Mouse (Mus musculus) MEL (cell line): ENCODE data around the gene Dhrs7. TPM values are rescaled to one million over a fixed set of nuclear protein-coding genes. Genes with fewer than 3 reads are reported as not detected.
A peak's percentile ranks its signal among the peaks of the same experiment; 100 is the strongest.

Experiments used
- DNase-seq: peaks from one replicate; pipeline ENCODE4 v3.0.0; 2011; ENCODE audit warnings: low read depth, low spot score
- H3K27ac ChIP-seq: 2 replicates; pipeline ENCODE4 v1.5.1; 2012; ENCODE audit warnings: low read depth, mild to moderate bottlenecking, control low read depth, low read length, moderate library complexity; ENCODE audit not compliant: control insufficient read depth
- H3K27me3 ChIP-seq, 2 experiments: fragments of 150-350 bp in 1 of 2; sonication (generic) in 1 of 2; 2 replicates each; pipeline ENCODE4 v1.6.1; 2012; ENCODE audit warnings: low read length in 2 of 2, mild to moderate bottlenecking in 2 of 2, improper control_type of control experiment in 1 of 2, moderate library complexity in 1 of 2; ENCODE audit not compliant: insufficient read depth in 2 of 2, control insufficient read depth in 1 of 2
- H3K36me3 ChIP-seq, 2 experiments: 2 replicates each; pipeline ENCODE4 v1.6.1; 2012 to 2014; ENCODE audit warnings: low read length in 2 of 2, improper control_type of control experiment in 1 of 2, inconsistent platforms in 1 of 2, mild to moderate bottlenecking in 1 of 2; ENCODE audit not compliant: insufficient read depth in 2 of 2, control insufficient read depth in 1 of 2
- H3K4me1 ChIP-seq, 2 experiments: fragments of 150-350 bp in 1 of 2; sonication (generic) in 1 of 2; 2 replicates each; pipeline ENCODE4 v1.6.1; 2012; ENCODE audit warnings: low read length in 2 of 2, improper control_type of control experiment in 1 of 2, mild to moderate bottlenecking in 1 of 2; ENCODE audit not compliant: insufficient read depth in 2 of 2, control insufficient read depth in 1 of 2
- H3K4me3 ChIP-seq, 2 experiments: fragments of 150-350 bp in 1 of 2; sonication (generic) in 1 of 2; 2 replicates each; pipeline ENCODE4 v1.5.1; 2012; ENCODE audit warnings: low read depth in 2 of 2, low read length in 2 of 2, mild to moderate bottlenecking in 2 of 2, moderate library complexity in 2 of 2, control low read depth in 1 of 2, improper control_type of control experiment in 1 of 2; ENCODE audit not compliant: control insufficient read depth in 1 of 2, insufficient read depth in 1 of 2
- H3K79me2 ChIP-seq: 2 replicates; pipeline ENCODE4 v1.6.1; 2012; ENCODE audit warnings: mild to moderate bottlenecking, low read length, moderate library complexity; ENCODE audit not compliant: control insufficient read depth, poor library complexity, insufficient read depth
- H3K9ac ChIP-seq: 2 replicates; pipeline ENCODE4 v1.6.1; 2012; ENCODE audit warnings: low read depth, mild to moderate bottlenecking, control low read depth, low read length, moderate library complexity; ENCODE audit not compliant: control insufficient read depth, poor library complexity, severe bottlenecking
- H3K9me3 ChIP-seq: fragments of 150-350 bp; sonication (generic); replicated peaks from 2 replicates; pipeline ENCODE4 v1.6.1; 2012; ENCODE audit warnings: mild to moderate bottlenecking, low read length, improper control_type of control experiment, moderate library complexity; ENCODE audit not compliant: insufficient read depth
- BHLHE40 ChIP-seq: IDR thresholded peaks from 2 replicates; pipeline ENCODE4 v1.6.1; 2012; ENCODE audit warnings: low read depth, mild to moderate bottlenecking, inconsistent platforms, low read length, improper control_type of control experiment, borderline replicate concordance
- CHD2 ChIP-seq: IDR thresholded peaks from 2 replicates; pipeline ENCODE4 v1.6.1; 2011; ENCODE audit warnings: low read length, improper control_type of control experiment
- CTCF ChIP-seq, 3 experiments: IDR thresholded peaks in 2 of 3; conservative IDR thresholded peaks in 1 of 3; 2 replicates each; pipeline ENCODE4 v1.5.1; 2011 to 2012; ENCODE audit warnings: low read length in 3 of 3, low read depth in 2 of 3, mild to moderate bottlenecking in 2 of 3, improper control_type of control experiment in 1 of 3, inconsistent platforms in 1 of 3, mixed read lengths in 1 of 3, moderate library complexity in 1 of 3; ENCODE audit not compliant: control insufficient read depth in 1 of 3, insufficient read depth in 1 of 3, poor library complexity in 1 of 3, severe bottlenecking in 1 of 3
- E2F4 ChIP-seq: IDR thresholded peaks from 2 replicates; pipeline ENCODE4 v1.6.1; 2011; ENCODE audit warnings: low read depth, low read length, improper control_type of control experiment, borderline replicate concordance
- ELF1 ChIP-seq: IDR thresholded peaks from 2 replicates; pipeline ENCODE4 v1.6.1; 2014; ENCODE audit warnings: low read depth, mild to moderate bottlenecking, inconsistent platforms, low read length, improper control_type of control experiment, moderate library complexity
- EP300 ChIP-seq, 2 experiments: IDR thresholded peaks; 2 replicates each; pipeline ENCODE4 v1.6.1; 2011; ENCODE audit warnings: improper control_type of control experiment in 2 of 2, low read length in 2 of 2, low read depth in 1 of 2, mild to moderate bottlenecking in 1 of 2
- GABPA ChIP-seq: IDR thresholded peaks from 2 replicates; pipeline ENCODE4 v1.6.1; 2012; ENCODE audit warnings: low read depth, mild to moderate bottlenecking, inconsistent platforms, low read length, improper control_type of control experiment, moderate library complexity
- GATA1 ChIP-seq: IDR thresholded peaks from 2 replicates; pipeline ENCODE4 v1.6.1; 2011; ENCODE audit warnings: low read depth, low read length, improper control_type of control experiment
- JUND ChIP-seq: IDR thresholded peaks from 2 replicates; pipeline ENCODE4 v1.6.1; 2011; ENCODE audit warnings: low read depth, mild to moderate bottlenecking, improper control_type of control experiment, low read length
- KAT2A ChIP-seq: conservative IDR thresholded peaks from 2 replicates; pipeline ENCODE4 v1.6.1; 2012; ENCODE audit warnings: low read depth, low read length, improper control_type of control experiment, inconsistent platforms
- MAX ChIP-seq: IDR thresholded peaks from 2 replicates; pipeline ENCODE4 v1.6.1; 2011; ENCODE audit warnings: low read length, improper control_type of control experiment
- MEF2A ChIP-seq: IDR thresholded peaks from 2 replicates; pipeline ENCODE4 v1.6.1; 2014; ENCODE audit warnings: low read depth, mild to moderate bottlenecking, inconsistent platforms, low read length, improper control_type of control experiment; ENCODE audit not compliant: poor library complexity, insufficient replicate concordance, severe bottlenecking; ENCODE audit errors: extremely low read depth
- MXI1 ChIP-seq: IDR thresholded peaks from 2 replicates; pipeline ENCODE4 v1.6.1; 2011; ENCODE audit warnings: mild to moderate bottlenecking, low read depth, low read length, improper control_type of control experiment
- MYB ChIP-seq: IDR thresholded peaks from 2 replicates; pipeline ENCODE4 v1.6.1; 2011; ENCODE audit warnings: mild to moderate bottlenecking, low read depth, low read length, improper control_type of control experiment
- NRF1 ChIP-seq: IDR thresholded peaks from 2 replicates; pipeline ENCODE4 v1.6.1; 2014; ENCODE audit warnings: low read depth, mild to moderate bottlenecking, inconsistent platforms, low read length, improper control_type of control experiment, moderate library complexity; ENCODE audit not compliant: poor library complexity, insufficient read depth, severe bottlenecking
- POLR2A ChIP-seq, 2 experiments: IDR thresholded peaks; 2 replicates each; pipeline ENCODE4 v1.6.1; 2011 to 2012; ENCODE audit warnings: low read length in 2 of 2, mild to moderate bottlenecking in 2 of 2, control low read depth in 1 of 2, improper control_type of control experiment in 1 of 2, low read depth in 1 of 2, moderate library complexity in 1 of 2; ENCODE audit not compliant: control insufficient read depth in 1 of 2, insufficient read depth in 1 of 2, poor library complexity in 1 of 2
- POLR2AphosphoS5 ChIP-seq: IDR thresholded peaks from 2 replicates; pipeline ENCODE4 v1.6.1; 2012; ENCODE audit warnings: low read depth, borderline replicate concordance, mild to moderate bottlenecking, inconsistent platforms, low read length, moderate library complexity, mixed read lengths
- SIN3A ChIP-seq: IDR thresholded peaks from 2 replicates; pipeline ENCODE4 v1.6.1; 2012; ENCODE audit warnings: low read length, improper control_type of control experiment, inconsistent platforms
- TBP ChIP-seq: IDR thresholded peaks from 2 replicates; pipeline ENCODE4 v1.8.0; 2011; ENCODE audit warnings: low read depth, low read length, improper control_type of control experiment
- TCF12 ChIP-seq: IDR thresholded peaks from 2 replicates; pipeline ENCODE4 v1.6.1; 2014; ENCODE audit warnings: low read depth, mild to moderate bottlenecking, inconsistent platforms, low read length, improper control_type of control experiment, moderate library complexity
- USF1 ChIP-seq: IDR thresholded peaks from 2 replicates; pipeline ENCODE4 v1.6.1; 2014; ENCODE audit warnings: low read depth, mild to moderate bottlenecking, inconsistent platforms, low read length, improper control_type of control experiment, moderate library complexity
- ZC3H11A ChIP-seq: IDR thresholded peaks from 2 replicates; pipeline ENCODE4 v1.6.1; 2012; ENCODE audit warnings: low read depth, mild to moderate bottlenecking, inconsistent platforms, low read length, improper control_type of control experiment
- ZKSCAN1 ChIP-seq: IDR thresholded peaks from 2 replicates; pipeline ENCODE4 v1.6.1; 2012; ENCODE audit warnings: low read depth, mild to moderate bottlenecking, inconsistent platforms, low read length, improper control_type of control experiment, moderate library complexity
- ZNF384 ChIP-seq: IDR thresholded peaks from 2 replicates; pipeline ENCODE4 v1.6.1; 2012; ENCODE audit warnings: low read depth, mild to moderate bottlenecking, inconsistent platforms, low read length, improper control_type of control experiment
- polyA plus RNA-seq, 2 experiments: library from polyadenylated mRNA; stranded (reverse) in 1 of 2; unstranded in 1 of 2; fragments of >175 nt in 1 of 2; fragments of >200 nt in 1 of 2; gene quantifications; 2 replicates each; pipeline versions ENCODE4 v1.2.1 to v1.2.4; 2012; ENCODE audit warnings: low replicate concordance in 2 of 2, low read depth in 1 of 2; ENCODE audit not compliant: insufficient read length in 2 of 2, insufficient read depth in 1 of 2, missing spikeins in 1 of 2
- total RNA-seq: library from RNA; depleted of rRNA; stranded (reverse); fragments of 300-350 nt; gene quantifications from 2 replicates; pipeline ENCODE4 v1.2.3, GENCODE M21; 2012

The Dhrs7 gene
- total and polyA plus RNA-seq, 3 experiments = 11.6 to 14.9 TPM; not detected in 1

- Histone ChIP-seq H3K27ac (no peak overlapping the region), H3K9ac (peak overlapping the region; percentile 42)
- peak; percentile 62 for DNase-seq
These were observed 532 bp downstream of the Dhrs7 start for GRCm38 (mm10) chr12:72664020-72664734.

GRCm38 (mm10) chr12:72655775-72656174, 8.9 kb downstream of the Dhrs7 start:
- Histone ChIP-seq H3K9ac (no peak overlapping the region), H3K4me1 (0 out of 4 replicates have a peak, but pooled peaks cover 0 to 7% of the 10 kb centered on the region in 2 experiments), H3K36me3 (no peaks in the 10 kb centered on the region), H3K4me3 (no peak overlapping the region), H3K27me3 (no peaks in the 10 kb centered on the region)
- TF ChIP-seq USF1 = peak; percentile 36; the same call in 1 of the 2 replicates
- TF ChIP-seq ELF1 = no peak
- TF ChIP-seq, all 39 proteins: peak for 1
- DNase-seq = peak; percentile 16
- Histone ChIP-seq H3K27ac (no peak overlapping the region), H3K9me3 (no peaks in the 10 kb centered on the region), H3K79me2 (no peaks in the 10 kb centered on the region)

More at GRCm38 (mm10) chr12:72664020-72664734, 532 bp downstream of the Dhrs7 start:
- H3K4me1 ChIP-seq = peaks cover 4 to 6% of the 10 kb centered on the region in 2 experiments; a peak in 1 of 4 replicates
- no peaks in the 10 kb centered on the region for H3K36me3 ChIP-seq
- H3K4me3 ChIP-seq = peak overlapping the region; percentile 65
- TF ChIP-seq TBP (no peak), TCF12 (no peak), JUND (no peak), MAX (peak; percentile 52; the same call in 1 of the 2 replicates), EP300 (IDR thresholded peaks at IDR 0.05; ENCODE audit: low read depth in 1 of 2, low read length in 2 of 2) (peak in 1 of 2 experiments; percentile 22; a peak in 1 of 4 replicates), BHLHE40 (0 out of 2 replicates have a peak, but pooled peaks have one; percentile 16), MEF2A (no peak)
- H3K27me3 ChIP-seq = no peaks in the 10 kb centered on the region
- H3K79me2 ChIP-seq = no peaks in the 10 kb centered on the region
- H3K9me3 ChIP-seq = no peaks in the 10 kb centered on the region

- Histone ChIP-seq H3K4me3 (no peak overlapping the region), H3K4me1 (0 out of 4 replicates have a peak, but pooled peaks cover 0 to 7% of the 10 kb centered on the region in 2 experiments), H3K79me2 (no peaks in the 10 kb centered on the region), H3K27me3 (no peaks in the 10 kb centered on the region), H3K36me3 (no peaks in the 10 kb centered on the region), H3K27ac (no peak overlapping the region), H3K9me3 (no peaks in the 10 kb centered on the region), H3K9ac (no peak overlapping the region)
- peak; percentile 69 for DNase-seq
- TF ChIP-seq ELF1 (no peak), CHD2 (no peak), SIN3A (no peak), ZC3H11A (peak; percentile 72), GABPA (no peak), MYB (no peak), ZKSCAN1 (no peak), POLR2A (IDR thresholded peaks at IDR 0.05; ENCODE audit: control insufficient read depth in 1 of 2, insufficient read depth in 1 of 2, low read depth in 1 of 2, low read length in 2 of 2, poor library complexity in 1 of 2) (no peak), GATA1 (no peak), MXI1 (no peak), JUND (no peak), POLR2AphosphoS5 (no peak), BHLHE40 (no peak), NRF1 (no peak), ZNF384 (0 out of 2 replicates have a peak, but pooled peaks have one; percentile 12), KAT2A (no peak), CTCF (IDR thresholded peaks at IDR 0.05 in 2 of 3, conservative IDR thresholded peaks at IDR 0.05 in 1 of 3; ENCODE audit: control insufficient read depth in 1 of 3, insufficient read depth in 1 of 3, low read depth in 2 of 3, low read length in 3 of 3, poor library complexity in 1 of 3, severe bottlenecking in 1 of 3) (peak; percentile 71 to 80 (median 75)), E2F4 (no peak)
These were observed 10.0 kb downstream of the Dhrs7 start for GRCm38 (mm10) chr12:72654698-72655097.
